Mouse (Mus musculus): ENCODE measurements at regions not wholly inside any gene's neighbourhood (a gene's known extent, or its start where the extent isn't known, plus 50 kb on each side); places are given as distances from the start of the nearest gene placed in this dataset.
A peak's percentile ranks its signal among the peaks of the same experiment; 100 is the strongest.

GRCm38 (mm10) chr3:131895057-131895456, 190.0 kb upstream of the Dkk2 start:
- Histone ChIP-seq H3K4me1 (ENCODE audit: control insufficient read depth, insufficient read depth, low read length) (no peaks in the 10 kb centered on the region), H3K27ac (ENCODE audit: insufficient read depth, low read length) (no peak overlapping the region), H3K4me3 (ENCODE audit: insufficient read depth, low read length) (no peak overlapping the region)
- TF ChIP-seq CTCF (IDR thresholded peaks at IDR 0.05; ENCODE audit: extremely low read depth, insufficient read depth, low read length): no peak
- no peak for TF ChIP-seq POLR2A (IDR thresholded peaks at IDR 0.05; ENCODE audit: extremely low read depth, insufficient read depth, low read length)

- Histone ChIP-seq H3K4me1 (ENCODE audit: control insufficient read depth, insufficient read depth, low read length) (no peaks in the 10 kb centered on the region), H3K27ac (ENCODE audit: insufficient read depth, low read length) (no peak overlapping the region), H3K4me3 (ENCODE audit: insufficient read depth, low read length) (no peak overlapping the region)
- TF ChIP-seq POLR2A (IDR thresholded peaks at IDR 0.05; ENCODE audit: extremely low read depth, insufficient read depth, low read length) (no peak), CTCF (IDR thresholded peaks at IDR 0.05; ENCODE audit: extremely low read depth, insufficient read depth, low read length) (no peak)
Measured at GRCm38 (mm10) chr3:131913534-131913933, 171.6 kb upstream of the Dkk2 start.

GRCm38 (mm10) chr3:131914372-131914771, 170.7 kb upstream of the Dkk2 start:
- no peak for TF ChIP-seq CTCF (IDR thresholded peaks at IDR 0.05; ENCODE audit: extremely low read depth, insufficient read depth, low read length)
- TF ChIP-seq POLR2A (IDR thresholded peaks at IDR 0.05; ENCODE audit: extremely low read depth, insufficient read depth, low read length): no peak
- H3K27ac ChIP-seq (ENCODE audit: insufficient read depth, low read length): no peak overlapping the region
- no peak overlapping the region for H3K4me3 ChIP-seq (ENCODE audit: insufficient read depth, low read length)
- no peaks in the 10 kb centered on the region for H3K4me1 ChIP-seq (ENCODE audit: control insufficient read depth, insufficient read depth, low read length)

- TF ChIP-seq CTCF (IDR thresholded peaks at IDR 0.05; ENCODE audit: extremely low read depth, insufficient read depth, low read length) (no peak), POLR2A (IDR thresholded peaks at IDR 0.05; ENCODE audit: extremely low read depth, insufficient read depth, low read length) (no peak)
- no peaks in the 10 kb centered on the region for H3K4me1 ChIP-seq (ENCODE audit: control insufficient read depth, insufficient read depth, low read length)
- H3K27ac ChIP-seq (ENCODE audit: insufficient read depth, low read length): no peak overlapping the region
- no peak overlapping the region for H3K4me3 ChIP-seq (ENCODE audit: insufficient read depth, low read length)
Measured at GRCm38 (mm10) chr3:131914997-131915396, 170.1 kb upstream of the Dkk2 start.

GRCm38 (mm10) chr3:131917734-131918534, 167.2 kb upstream of the Dkk2 start:
- Histone ChIP-seq H3K27ac (ENCODE audit: insufficient read depth, low read length) (no peak overlapping the region), H3K4me3 (ENCODE audit: insufficient read depth, low read length) (no peak overlapping the region), H3K4me1 (ENCODE audit: control insufficient read depth, insufficient read depth, low read length) (no peaks in the 10 kb centered on the region)
- TF ChIP-seq CTCF (IDR thresholded peaks at IDR 0.05; ENCODE audit: extremely low read depth, insufficient read depth, low read length) (no peak), POLR2A (IDR thresholded peaks at IDR 0.05; ENCODE audit: extremely low read depth, insufficient read depth, low read length) (no peak)

DNA sequence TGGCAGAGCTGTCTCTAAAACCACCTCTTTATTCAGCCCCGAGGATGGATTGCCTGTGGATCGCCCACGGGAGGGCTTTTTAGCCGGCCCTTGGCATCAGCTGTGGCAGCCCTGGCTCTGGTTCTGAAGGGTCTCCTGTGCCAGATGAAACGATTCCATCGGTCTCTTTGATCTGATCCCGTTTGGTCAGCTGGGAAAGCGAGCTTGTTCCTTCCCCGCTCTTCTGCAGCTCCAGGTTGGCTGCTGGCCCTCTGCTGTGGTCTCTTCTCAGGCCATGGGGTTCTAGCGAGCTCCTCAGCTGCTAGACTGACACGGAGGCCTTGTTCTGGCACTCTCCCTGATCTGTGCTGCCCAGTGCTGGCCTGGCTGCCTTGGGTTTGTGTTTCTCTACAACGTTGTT, 165.6 kb upstream of the Dkk2 start:
- TF ChIP-seq POLR2A (IDR thresholded peaks at IDR 0.05; ENCODE audit: extremely low read depth, insufficient read depth, low read length) (no peak), CTCF (IDR thresholded peaks at IDR 0.05; ENCODE audit: extremely low read depth, insufficient read depth, low read length) (no peak)
- no peaks in the 10 kb centered on the region for H3K4me1 ChIP-seq (ENCODE audit: control insufficient read depth, insufficient read depth, low read length)
- H3K4me3 ChIP-seq (ENCODE audit: insufficient read depth, low read length): no peak overlapping the region
- no peak overlapping the region for H3K27ac ChIP-seq (ENCODE audit: insufficient read depth, low read length)

- no peak for TF ChIP-seq POLR2A (IDR thresholded peaks at IDR 0.05; ENCODE audit: extremely low read depth, insufficient read depth, low read length)
- TF ChIP-seq CTCF (IDR thresholded peaks at IDR 0.05; ENCODE audit: extremely low read depth, insufficient read depth, low read length): peak; percentile 16; the same call in 1 of the 2 replicates
- Histone ChIP-seq H3K4me1 (ENCODE audit: control insufficient read depth, insufficient read depth, low read length) (no peaks in the 10 kb centered on the region), H3K4me3 (ENCODE audit: insufficient read depth, low read length) (no peak overlapping the region), H3K27ac (ENCODE audit: insufficient read depth, low read length) (no peak overlapping the region)
Measured at GRCm38 (mm10) chr3:131921161-131921560, 163.9 kb upstream of the Dkk2 start.

- Histone ChIP-seq H3K4me1 (ENCODE audit: control insufficient read depth, insufficient read depth, low read length) (no peaks in the 10 kb centered on the region), H3K4me3 (ENCODE audit: insufficient read depth, low read length) (no peak overlapping the region), H3K27ac (ENCODE audit: insufficient read depth, low read length) (no peak overlapping the region)
- TF ChIP-seq POLR2A (IDR thresholded peaks at IDR 0.05; ENCODE audit: extremely low read depth, insufficient read depth, low read length) (no peak), CTCF (IDR thresholded peaks at IDR 0.05; ENCODE audit: extremely low read depth, insufficient read depth, low read length) (no peak)
Measured at GRCm38 (mm10) chr3:131922733-131923132, 162.4 kb upstream of the Dkk2 start.

DNA sequence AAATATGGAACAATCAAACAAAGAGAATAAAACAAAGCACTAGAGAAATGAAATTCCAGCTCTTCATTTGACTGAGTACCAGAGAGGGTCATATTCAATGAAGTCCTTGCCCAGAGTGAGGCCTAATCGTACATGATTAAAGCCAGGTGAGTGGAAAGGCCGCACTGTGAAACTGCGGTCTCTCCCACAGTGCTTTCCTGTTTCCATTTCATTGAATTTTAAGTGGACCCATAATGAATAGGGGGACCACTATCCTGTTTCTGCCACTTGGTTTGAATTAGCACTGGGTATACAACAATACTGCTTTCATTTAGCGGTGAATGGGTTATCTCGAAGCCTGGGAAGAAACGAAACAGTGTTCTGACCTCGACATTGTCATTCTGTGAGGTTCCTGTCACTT, 144.2 kb upstream of the Dkk2 start:
- H3K27ac ChIP-seq (ENCODE audit: insufficient read depth, low read length): no peak overlapping the region
- no peak for TF ChIP-seq POLR2A (IDR thresholded peaks at IDR 0.05; ENCODE audit: extremely low read depth, insufficient read depth, low read length)
- TF ChIP-seq CTCF (IDR thresholded peaks at IDR 0.05; ENCODE audit: extremely low read depth, insufficient read depth, low read length): no peak
- no peaks in the 10 kb centered on the region for H3K4me1 ChIP-seq (ENCODE audit: control insufficient read depth, insufficient read depth, low read length)
- H3K4me3 ChIP-seq (ENCODE audit: insufficient read depth, low read length): no peak overlapping the region
